Mouse (Mus musculus) brain, embryonic 14.5 days (tissue): ENCODE measurements at regions not wholly inside any gene's neighbourhood (a gene's known extent, or its start where the extent isn't known, plus 50 kb on each side); places are given as distances from the start of the nearest gene placed in this dataset.

Source experiments
- CTCF ChIP-seq: fragments of 200-500 bp; IDR thresholded peaks from 2 replicates; pipeline ENCODE4 v1.5.1; 2012; ENCODE audit warnings: inconsistent platforms, mild to moderate bottlenecking, moderate library complexity, borderline replicate concordance; ENCODE audit not compliant: insufficient read depth, insufficient read length; ENCODE audit errors: extremely low read depth
- POLR2A ChIP-seq: fragments of 200-500 bp; IDR thresholded peaks from 2 replicates; pipeline ENCODE4 v1.6.1; 2012; ENCODE audit warnings: mild to moderate bottlenecking, inconsistent platforms, borderline replicate concordance; ENCODE audit not compliant: poor library complexity, insufficient read depth, insufficient read length, severe bottlenecking; ENCODE audit errors: extremely low read depth

GRCm38 (mm10) chr13:15094836-15095235 lies 368.2 kb upstream of the Gli3 start:
- TF ChIP-seq CTCF = no peak
- no peak for TF ChIP-seq POLR2A
